ENCODE assay signal across 7 mouse cellular contexts in the genomic region with DNA sequence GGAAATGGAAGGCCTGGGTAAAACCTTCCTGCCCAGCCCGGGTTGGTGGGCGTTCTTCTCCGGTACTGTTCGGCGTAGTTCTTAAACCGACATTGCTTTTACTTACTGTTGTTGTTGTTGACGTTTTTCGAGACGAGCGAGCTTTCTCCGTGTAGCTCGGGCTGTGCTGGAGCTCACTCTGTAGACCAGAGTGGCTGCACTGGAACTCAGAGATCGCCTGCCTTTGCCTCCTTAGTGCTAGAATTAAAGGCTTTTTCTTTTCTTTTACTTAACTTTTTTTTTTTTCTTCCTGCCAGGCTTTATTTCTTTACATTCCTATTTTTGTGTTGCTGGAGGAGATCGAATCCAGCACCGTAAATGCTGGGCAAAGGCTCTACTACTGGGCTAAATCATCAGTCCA. TPM values are rescaled to one million over a fixed set of nuclear protein-coding genes. Genes with fewer than 3 reads are reported as not detected.
A peak's percentile ranks its signal among the peaks of the same experiment; 100 is the strongest.
DNase-seq lines count a peak whose midpoint lies in the region; ATAC-seq lines count a peak whose summit lies in the region.

No protein-coding gene starts in this region.

- ATAC-seq in neural tube, embryonic 11.5 days (ENCODE audit: insufficient read depth, low FRiP score, low TSS enrichment) = no peak
- ATAC-seq in forebrain, embryonic 11.5 days (replicated peaks; ENCODE audit: low FRiP score) = no peak
- no peak for ATAC-seq in stomach, embryonic 16.5 days (ENCODE audit: insufficient read depth, low FRiP score)

- H3K9ac ChIP-seq in neural tube, embryonic 11.5 days (ENCODE audit: low read length) = peak overlapping the region; percentile 75
- peak overlapping the region; percentile 85 for H3K9ac ChIP-seq in forebrain, embryonic 11.5 days (ENCODE audit: low read length)
- H3K9ac ChIP-seq in stomach, embryonic 16.5 days (ENCODE audit: low read length) = peak overlapping the region; percentile 94

- peak overlapping the region; percentile 48 for H3K4me3 ChIP-seq in neural tube, embryonic 11.5 days (ENCODE audit: low read depth, low read length)
- H3K4me3 ChIP-seq in forebrain, embryonic 11.5 days (ENCODE audit: low read depth, low read length) = peak overlapping the region; percentile 89
- H3K4me3 ChIP-seq in stomach, embryonic 16.5 days (replicated peaks; ENCODE audit: low read length) = peak overlapping the region; percentile 95

- peaks cover 3% of the 10 kb centered on the region for H3K36me3 ChIP-seq in neural tube, embryonic 11.5 days (ENCODE audit: control insufficient read depth, insufficient read depth, low read length)
- H3K36me3 ChIP-seq in forebrain, embryonic 11.5 days (ENCODE audit: control insufficient read depth, insufficient read depth, low read length) = no peaks in the 10 kb centered on the region
- H3K36me3 ChIP-seq in stomach, embryonic 16.5 days (ENCODE audit: control insufficient read depth, insufficient read depth, low read length) = no peaks in the 10 kb centered on the region; the same call in none of the 2 replicates

- peak overlapping the region; percentile 51 for H3K4me2 ChIP-seq in neural tube, embryonic 11.5 days (ENCODE audit: low read depth)
- peak overlapping the region; percentile 54 for H3K4me2 ChIP-seq in forebrain, embryonic 11.5 days (ENCODE audit: low read depth, low read length, severe bottlenecking)
- peak overlapping the region; percentile 80 for H3K4me2 ChIP-seq in stomach, embryonic 16.5 days (ENCODE audit: low read depth, low read length)

- WGBS in neural tube, embryonic 11.5 days = 6% methylated on average over 15 of the region's 15 CpGs
- 5% methylated on average over 15 of the region's 15 CpGs for WGBS in forebrain, embryonic 11.5 days
- 6% methylated on average over 15 of the region's 15 CpGs for WGBS in stomach, embryonic 16.5 days

- peak overlapping the region; percentile 0; the same call in 1 of the 2 replicates for H3K27ac ChIP-seq in neural tube, embryonic 11.5 days (ENCODE audit: low read depth, low read length)
- peak overlapping the region; percentile 85 for H3K27ac ChIP-seq in forebrain, embryonic 11.5 days (ENCODE audit: low read depth, low read length)
- peak overlapping the region; percentile 97 for H3K27ac ChIP-seq in stomach, embryonic 16.5 days (ENCODE audit: low read length)

- H3K27me3 ChIP-seq in neural tube, embryonic 11.5 days (ENCODE audit: control insufficient read depth, insufficient read depth, low read length) = no peaks in the 10 kb centered on the region
- H3K27me3 ChIP-seq in forebrain, embryonic 11.5 days (ENCODE audit: control insufficient read depth, insufficient read depth, low read length) = no peaks in the 10 kb centered on the region
- H3K27me3 ChIP-seq in stomach, embryonic 16.5 days (ENCODE audit: control insufficient read depth, insufficient read depth, low read length) = no peaks in the 10 kb centered on the region

- no peaks in the 10 kb centered on the region for H3K9me3 ChIP-seq in neural tube, embryonic 11.5 days (ENCODE audit: control insufficient read depth, low read length)
- no peaks in the 10 kb centered on the region for H3K9me3 ChIP-seq in forebrain, embryonic 11.5 days (ENCODE audit: control insufficient read depth, low read length)
- no peaks in the 10 kb centered on the region for H3K9me3 ChIP-seq in stomach, embryonic 16.5 days (replicated peaks; ENCODE audit: control insufficient read depth, low read length)

- DNase-seq in neural tube, embryonic 11.5 days (ENCODE audit: low spot score) = peak; percentile 22
- DNase-seq in neural tube, embryonic 10.5 days (ENCODE audit: extremely low spot score, low spot score) = no peak
- DNase-seq in forebrain, embryonic 11.5 days (ENCODE audit: low spot score) = no peak
- DNase-seq in liver = peak; percentile 17
- DNase-seq in yolk sac, embryonic 10.5 days (ENCODE audit: low spot score) = no peak
- no peak for DNase-seq in right cerebral cortex, postnatal 4 days

- H3K4me1 ChIP-seq in neural tube, embryonic 11.5 days (ENCODE audit: control insufficient read depth, insufficient read depth, low read length) = peaks cover 20% of the 10 kb centered on the region
- H3K4me1 ChIP-seq in forebrain, embryonic 11.5 days (replicated peaks; ENCODE audit: control insufficient read depth, insufficient read depth, low read length) = peaks cover 13% of the 10 kb centered on the region; the same call in 1 of the 2 replicates
- peaks cover 21% of the 10 kb centered on the region for H3K4me1 ChIP-seq in stomach, embryonic 16.5 days (ENCODE audit: control insufficient read depth, insufficient read depth, low read length)

RNA-seq across cellular contexts. Expression of gene Sdf4, which starts 0.9 kb away (rescaled TPM):
- 136 and 139 TPM in 2 replicates for polyA plus RNA-seq in neural tube, embryonic 11.5 days (2014; fragmentation: Nextera tagmentation; extraction: Ambion mirVana)
- 117 and 121 TPM in 2 replicates for polyA plus RNA-seq in forebrain, embryonic 11.5 days (2014; fragmentation: Nextera tagmentation; extraction: Ambion mirVana)
- polyA plus RNA-seq in stomach, embryonic 16.5 days (2015; fragmentation: Nextera tagmentation; extraction: Ambion mirVana) = 165 and 166 TPM in 2 replicates

RNA-seq across cellular contexts. Expression of gene B3galt6, which starts 1.2 kb away (rescaled TPM):
- polyA plus RNA-seq in neural tube, embryonic 11.5 days (2014; fragmentation: Nextera tagmentation; extraction: Ambion mirVana) = 18.9 and 19.9 TPM in 2 replicates
- 16.3 and 20.4 TPM in 2 replicates for polyA plus RNA-seq in forebrain, embryonic 11.5 days (2014; fragmentation: Nextera tagmentation; extraction: Ambion mirVana)
- polyA plus RNA-seq in stomach, embryonic 16.5 days (2015; fragmentation: Nextera tagmentation; extraction: Ambion mirVana) = 11.0 and 11.6 TPM in 2 replicates

RNA-seq across cellular contexts. Expression of gene Tnfrsf4, which starts 20.0 kb away (rescaled TPM):
- polyA plus RNA-seq in neural tube, embryonic 11.5 days (2014; fragmentation: Nextera tagmentation; extraction: Ambion mirVana) = 0.45 TPM in 2 replicates
- 0.53 and 0.75 TPM in 2 replicates for polyA plus RNA-seq in forebrain, embryonic 11.5 days (2014; fragmentation: Nextera tagmentation; extraction: Ambion mirVana)
- polyA plus RNA-seq in stomach, embryonic 16.5 days (2015; fragmentation: Nextera tagmentation; extraction: Ambion mirVana) = 0.30 and 0.87 TPM in 2 replicates

RNA-seq across cellular contexts. Expression of gene C1qtnf12, which starts 31.5 kb away (rescaled TPM):
- 19.6 and 22.0 TPM in 2 replicates for polyA plus RNA-seq in neural tube, embryonic 11.5 days (2014; fragmentation: Nextera tagmentation; extraction: Ambion mirVana)
- 17.6 and 21.1 TPM in 2 replicates for polyA plus RNA-seq in forebrain, embryonic 11.5 days (2014; fragmentation: Nextera tagmentation; extraction: Ambion mirVana)
- polyA plus RNA-seq in stomach, embryonic 16.5 days (2015; fragmentation: Nextera tagmentation; extraction: Ambion mirVana) = 32.0 and 37.6 TPM in 2 replicates

RNA-seq across cellular contexts. Expression of gene Tnfrsf18, which starts 32.4 kb away (rescaled TPM):
- polyA plus RNA-seq in neural tube, embryonic 11.5 days (2014; fragmentation: Nextera tagmentation; extraction: Ambion mirVana) = 0.62 and 0.82 TPM in 2 replicates
- 1.1 and 1.9 TPM in 2 replicates for polyA plus RNA-seq in forebrain, embryonic 11.5 days (2014; fragmentation: Nextera tagmentation; extraction: Ambion mirVana)
- 2.4 and 3.1 TPM in 2 replicates for polyA plus RNA-seq in stomach, embryonic 16.5 days (2015; fragmentation: Nextera tagmentation; extraction: Ambion mirVana)

Comparison
In these comparisons a context has a peak if more than half of its experiments do, and no peak if none do; other contexts are left out.
1. DNase-seq: peak in neural tube, embryonic 11.5 days (single experiment) and liver (single experiment); none in neural tube, embryonic 10.5 days (single experiment), forebrain, embryonic 11.5 days (single experiment), yolk sac, embryonic 10.5 days (single experiment) and right cerebral cortex, postnatal 4 days (single experiment).
2. H3K27ac ChIP-seq: peak in every context shown above with its lines; median percentile 97 in stomach, embryonic 16.5 days; 85 in forebrain, embryonic 11.5 days; 0 in neural tube, embryonic 11.5 days.
3. Peak in every context shown above with its lines, with median percentiles within 50 percentile points of each other: H3K4me2 ChIP-seq, H3K4me3 ChIP-seq and H3K9ac ChIP-seq.